Mouse (Mus musculus): ENCODE data around the gene Usp47.

Gene Usp47

GRCm38 (mm10) chr7:112147979-112148378 is 124.7 kb downstream of the Usp47 start:
- DNase-seq (ENCODE audit: extremely low spot score, low read depth, low spot score) = no peak

- DNase-seq (ENCODE audit: extremely low spot score, low read depth, low spot score) = no peak
These were observed 125.8 kb downstream of the Usp47 start for GRCm38 (mm10) chr7:112149113-112149512.

- no peak for DNase-seq (ENCODE audit: extremely low spot score, low read depth, low spot score)
These were observed 131.1 kb downstream of the Usp47 start for GRCm38 (mm10) chr7:112154445-112154844.

- no peak for DNase-seq (ENCODE audit: extremely low spot score, low read depth, low spot score)
These were observed 131.9 kb downstream of the Usp47 start for GRCm38 (mm10) chr7:112155194-112155593.

- no peak for DNase-seq (ENCODE audit: extremely low spot score, low read depth, low spot score)
These were observed 134.4 kb downstream of the Usp47 start for GRCm38 (mm10) chr7:112157584-112158315.

GRCm38 (mm10) chr7:112158316-112158741 is 135.0 kb downstream of the Usp47 start:
- no peak for DNase-seq (ENCODE audit: extremely low spot score, low read depth, low spot score)

- DNase-seq (ENCODE audit: extremely low spot score, low read depth, low spot score) = no peak
These were observed 135.6 kb downstream of the Usp47 start, which contains the start of gene Dkk3 for GRCm38 (mm10) chr7:112158942-112159341. Gene Dkk3 (minus strand): TSS chr7:112159057.

GRCm38 (mm10) chr7:112159835-112160234 is 136.5 kb downstream of the Usp47 start:
- DNase-seq (ENCODE audit: extremely low spot score, low read depth, low spot score) = no peak
